Mouse (Mus musculus) kidney, adult 11 months (tissue): ENCODE measurements at regions not wholly inside any gene's neighbourhood (a gene's known extent, or its start where the extent isn't known, plus 50 kb on each side); places are given as distances from the start of the nearest gene placed in this dataset.

ENCODE experiments used
- DNase-seq: peaks from one replicate; pipeline ENCODE4 v3.0.0; 2022

GRCm38 (mm10) chr10:111558675-111559340 is 52.7 kb downstream of the Phlda1 start:
- no peak for DNase-seq

GRCm38 (mm10) chr10:111559341-111560246 is 53.5 kb downstream of the Phlda1 start:
- DNase-seq: no peak

- DNase-seq: no peak
Measured at GRCm38 (mm10) chr10:111562628-111563027, 56.5 kb downstream of the Phlda1 start.

- DNase-seq: peak; percentile 54
Measured at GRCm38 (mm10) chr10:111566873-111567381, 60.8 kb downstream of the Phlda1 start.

GRCm38 (mm10) chr10:111570501-111571258 is 64.6 kb downstream of the Phlda1 start:
- DNase-seq: no peak

- no peak for DNase-seq
Measured at GRCm38 (mm10) chr10:111574231-111574630, 68.1 kb downstream of the Phlda1 start.

- no peak for DNase-seq
Measured at GRCm38 (mm10) chr10:111574812-111575211, 68.7 kb downstream of the Phlda1 start.

- no peak for DNase-seq
Measured at GRCm38 (mm10) chr10:111575256-111575655, 69.2 kb downstream of the Phlda1 start.

GRCm38 (mm10) chr10:111575926-111576325 is 69.8 kb downstream of the Phlda1 start:
- no peak for DNase-seq

GRCm38 (mm10) chr10:111576395-111577069 is 70.4 kb downstream of the Phlda1 start:
- no peak for DNase-seq

GRCm38 (mm10) chr10:111578536-111578935 is 72.5 kb downstream of the Phlda1 start:
- peak; percentile 23 for DNase-seq

GRCm38 (mm10) chr10:111579481-111579880 is 73.4 kb downstream of the Phlda1 start:
- DNase-seq: no peak

GRCm38 (mm10) chr10:111580401-111581100 is 74.5 kb downstream of the Phlda1 start:
- DNase-seq: peak; percentile 59

- DNase-seq: no peak
Measured at GRCm38 (mm10) chr10:111581847-111582246, 75.8 kb downstream of the Phlda1 start.

- peak; percentile 48 for DNase-seq
Measured at GRCm38 (mm10) chr10:111582321-111583123, 76.4 kb downstream of the Phlda1 start.

GRCm38 (mm10) chr10:111583124-111583743 is 77.1 kb downstream of the Phlda1 start:
- DNase-seq: peak; percentile 36

GRCm38 (mm10) chr10:111583744-111584152 is 77.7 kb downstream of the Phlda1 start:
- DNase-seq: no peak

- DNase-seq: peak; percentile 23
Measured at GRCm38 (mm10) chr10:111587891-111588611, 82.0 kb downstream of the Phlda1 start.

- DNase-seq: no peak
Measured at GRCm38 (mm10) chr10:111589186-111589585, 83.1 kb downstream of the Phlda1 start.
